Mouse (Mus musculus) B cell, adult 67 days (primary cell): Measurements from ENCODE around the gene Gbp10. TPM values are rescaled to one million over a fixed set of nuclear protein-coding genes. Genes with fewer than 3 reads are reported as not detected.

Experiments
- total RNA-seq, 2 experiments: library from RNA; stranded (reverse); gene quantifications; 4 replicates each; pipeline ENCODE4 v1.2.4; 2023

Gbp10 gene
- 1 to 10 TPM in 1 of 2 experiments, under 1 TPM in 1; 0.20 to 1.6 TPM for total RNA-seq

DNA sequence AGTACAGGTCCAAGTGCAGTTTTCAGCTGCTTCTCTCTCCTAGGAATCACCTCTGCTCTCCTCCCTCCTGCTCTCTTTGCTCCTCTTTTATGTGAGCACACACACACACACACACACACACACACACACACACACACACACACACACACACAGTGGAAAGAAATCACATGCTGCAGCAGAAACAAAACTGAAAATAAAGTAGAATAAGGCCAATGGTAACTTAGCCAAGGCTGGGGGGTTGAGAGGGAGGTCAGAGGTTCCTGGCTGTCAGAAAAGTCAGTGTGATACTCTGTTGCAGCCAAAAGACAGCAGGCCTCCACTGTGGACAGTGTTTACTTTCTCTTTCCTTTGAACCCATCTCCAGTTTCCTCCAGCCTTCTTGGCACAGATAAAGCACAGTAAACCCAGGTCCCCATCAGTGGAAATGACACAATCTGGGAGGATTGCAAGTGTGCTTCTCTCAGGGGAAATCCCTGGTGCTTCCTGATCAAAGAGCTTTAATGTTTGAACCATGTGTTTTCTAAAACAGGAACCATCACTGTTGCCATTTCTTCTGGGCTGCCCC lies at the start of gene Gbp10:
Gbp10 (minus strand) TSS at position 51 of the 565 bp plus-strand sequence.

Other genes starting within 250 kb of the Gbp10 start
- gene Gbp9, start 100.0 kb downstream of the Gbp10 start, total RNA-seq, result 100 to 1,000 TPM in 1 of 2 experiments, 10 to 100 TPM in 1; 93.2 to 113 TPM
- 10 to 100 TPM; 16.9 to 19.6 TPM for gene Gbp8, start 100.0 kb downstream of the Gbp10 start, total RNA-seq
- gene Gbp4, start 99.9 kb downstream of the Gbp10 start, total RNA-seq, result 10 to 100 TPM; 70.3 to 95.2 TPM
- gene Gm43302, start 54.2 kb upstream of the Gbp10 start, total RNA-seq, result not detected
- 1 to 10 TPM; 2.0 to 5.0 TPM for gene Gbp6, start 54.2 kb upstream of the Gbp10 start, total RNA-seq
- 1 to 10 TPM; 3.0 to 3.5 TPM for gene Lrrc8b, start 176.2 kb upstream of the Gbp10 start, total RNA-seq